Mouse (Mus musculus) kidney, embryonic 15.5 days (tissue): ENCODE data around the gene 4930451I11Rik. TPM values are rescaled to one million over a fixed set of nuclear protein-coding genes. Genes with fewer than 3 reads are reported as not detected.

Source experiments
- ATAC-seq: fragments of 200-750 bp; cut with Nextera tagmentation; replicated peaks from 2 replicates; pipeline ENCODE4 v1.8.0; 2017; ENCODE audit warnings: moderate TSS enrichment; ENCODE audit not compliant: low FRiP score
- H3K27ac ChIP-seq: fragments of 300-500 bp; sonication (generic); 2 replicates; pipeline ENCODE4 v1.5.1; 2015; ENCODE audit warnings: mild to moderate bottlenecking, inconsistent platforms
- H3K27me3 ChIP-seq: fragments of 300-500 bp; sonication (generic); 2 replicates; pipeline ENCODE4 v1.6.1; 2015; ENCODE audit warnings: inconsistent platforms
- H3K36me3 ChIP-seq: fragments of 300-500 bp; sonication (generic); 2 replicates; pipeline ENCODE4 v1.6.1; 2015; ENCODE audit warnings: inconsistent platforms
- H3K4me1 ChIP-seq: fragments of 300-500 bp; sonication (generic); 2 replicates; pipeline ENCODE4 v1.6.1; 2015; ENCODE audit warnings: inconsistent platforms
- H3K4me2 ChIP-seq: fragments of 300-500 bp; sonication (generic); 2 replicates; pipeline ENCODE4 v1.6.1; 2015; ENCODE audit warnings: moderate library complexity, mild to moderate bottlenecking, inconsistent platforms
- H3K4me3 ChIP-seq: fragments of 300-500 bp; sonication (generic); replicated peaks from 2 replicates; pipeline ENCODE4 v1.5.1; 2015; ENCODE audit warnings: mild to moderate bottlenecking, inconsistent platforms
- H3K9ac ChIP-seq: fragments of 300-500 bp; sonication (generic); 2 replicates; pipeline ENCODE4 v1.6.1; 2015; ENCODE audit warnings: mild to moderate bottlenecking, inconsistent platforms
- H3K9me3 ChIP-seq: fragments of 300-500 bp; sonication (generic); replicated peaks from 2 replicates; pipeline ENCODE4 v1.6.1; 2016; ENCODE audit warnings: inconsistent platforms
- WGBS: fragments of 180-500 bp; shearing (Covaris S2); methylation state at CpG from one replicate; pipeline ENCODE4 v1.1.7; 2015; ENCODE audit warnings: mixed read lengths; 5-methylcytosine and 5-hydroxymethylcytosine counted together
- polyA plus RNA-seq: library from polyadenylated mRNA; unstranded; fragments of >200 nt; fragmentation: Nextera tagmentation; extraction: Ambion mirVana; gene quantifications from 2 replicates; pipeline ENCODE4 v1.2.1, GENCODE M21; 2015

4930451I11Rik gene
- polyA plus RNA-seq, 1 experiment from 2014 or later: not detected

- WGBS: 73% methylated on average over 5 of the region's 5 CpGs
- H3K27me3 ChIP-seq: peaks cover 50% of the 10 kb centered on the region
- no peak overlapping the region for H3K9ac ChIP-seq
- no peak overlapping the region for H3K4me3 ChIP-seq
- ATAC-seq: no peak
- H3K9me3 ChIP-seq: no peaks in the 10 kb centered on the region
- no peak overlapping the region for H3K4me2 ChIP-seq
- no peak overlapping the region for H3K27ac ChIP-seq
- peaks cover 16% of the 10 kb centered on the region for H3K4me1 ChIP-seq
- no peaks in the 10 kb centered on the region for H3K36me3 ChIP-seq
Measured at GRCm38 (mm10) chr7:126825952-126826351, 5.5 kb downstream of the 4930451I11Rik start.

- Histone ChIP-seq H3K27ac (no peak overlapping the region), H3K4me3 (no peak overlapping the region), H3K9me3 (no peaks in the 10 kb centered on the region), H3K9ac (no peak overlapping the region), H3K4me2 (no peak overlapping the region), H3K27me3 (peaks cover 45% of the 10 kb centered on the region), H3K4me1 (peaks cover 16% of the 10 kb centered on the region), H3K36me3 (no peaks in the 10 kb centered on the region)
- ATAC-seq: no peak
- 31% methylated on average over 8 of the region's 8 CpGs for WGBS
Measured at GRCm38 (mm10) chr7:126825403-126825802, 6.0 kb downstream of the 4930451I11Rik start.

GRCm38 (mm10) chr7:126823940-126824339, 7.5 kb downstream of the 4930451I11Rik start:
- no peak overlapping the region for H3K4me2 ChIP-seq
- ATAC-seq: no peak
- H3K9me3 ChIP-seq: no peaks in the 10 kb centered on the region
- H3K36me3 ChIP-seq: no peaks in the 10 kb centered on the region
- no peak overlapping the region for H3K27ac ChIP-seq
- H3K4me1 ChIP-seq: peaks cover 16% of the 10 kb centered on the region
- no peak overlapping the region for H3K9ac ChIP-seq
- 18% methylated on average over 10 of the region's 10 CpGs for WGBS
- no peak overlapping the region for H3K4me3 ChIP-seq
- peaks cover 36% of the 10 kb centered on the region for H3K27me3 ChIP-seq

GRCm38 (mm10) chr7:126823202-126823711, 8.2 kb downstream of the 4930451I11Rik start:
- WGBS: 1% methylated on average over 16 of the region's 19 CpGs
- no peak overlapping the region for H3K9ac ChIP-seq
- H3K27ac ChIP-seq: no peak overlapping the region
- H3K36me3 ChIP-seq: no peaks in the 10 kb centered on the region
- no peaks in the 10 kb centered on the region for H3K9me3 ChIP-seq
- H3K4me1 ChIP-seq: peaks cover 16% of the 10 kb centered on the region
- H3K4me3 ChIP-seq: peak overlapping the region; percentile 36
- H3K4me2 ChIP-seq: peak overlapping the region; percentile 61
- no peak; the same call in 1 of the 2 replicates for ATAC-seq
- H3K27me3 ChIP-seq: peaks cover 36% of the 10 kb centered on the region

GRCm38 (mm10) chr7:126822741-126823140, 8.7 kb downstream of the 4930451I11Rik start:
- Histone ChIP-seq H3K4me3 (peak overlapping the region; percentile 36; the same call in 1 of the 2 replicates), H3K27me3 (peaks cover 36% of the 10 kb centered on the region), H3K36me3 (no peaks in the 10 kb centered on the region), H3K27ac (no peak overlapping the region), H3K4me1 (peaks cover 16% of the 10 kb centered on the region), H3K9me3 (no peaks in the 10 kb centered on the region), H3K9ac (no peak overlapping the region), H3K4me2 (peak overlapping the region; percentile 61)
- no peak for ATAC-seq
- 15% methylated on average over 9 of the region's 9 CpGs for WGBS

GRCm38 (mm10) chr7:126821835-126822511, 9.5 kb downstream of the 4930451I11Rik start:
- no peaks in the 10 kb centered on the region for H3K36me3 ChIP-seq
- no peak overlapping the region for H3K27ac ChIP-seq
- H3K9ac ChIP-seq: no peak overlapping the region
- peaks cover 16% of the 10 kb centered on the region for H3K4me1 ChIP-seq
- no peak overlapping the region for H3K4me3 ChIP-seq
- H3K9me3 ChIP-seq: no peaks in the 10 kb centered on the region
- 0 out of 2 replicates have a peak, but pooled peaks have one; percentile 17 for ATAC-seq
- H3K4me2 ChIP-seq: no peak overlapping the region
- H3K27me3 ChIP-seq: peaks cover 36% of the 10 kb centered on the region
- 22% methylated on average over 7 of the region's 7 CpGs for WGBS

GRCm38 (mm10) chr7:126818818-126819217, 12.6 kb downstream of the 4930451I11Rik start:
- ATAC-seq: no peak
- peaks cover 16% of the 10 kb centered on the region for H3K4me1 ChIP-seq
- H3K27ac ChIP-seq: no peak overlapping the region
- 39% methylated on average over 1 of the region's 1 CpGs for WGBS
- peaks cover 18% of the 10 kb centered on the region for H3K27me3 ChIP-seq
- H3K36me3 ChIP-seq: no peaks in the 10 kb centered on the region
- no peak overlapping the region for H3K9ac ChIP-seq
- no peak overlapping the region for H3K4me2 ChIP-seq
- H3K4me3 ChIP-seq: no peak overlapping the region
- H3K9me3 ChIP-seq: no peaks in the 10 kb centered on the region

GRCm38 (mm10) chr7:126817595-126817994, 13.8 kb downstream of the 4930451I11Rik start:
- Histone ChIP-seq H3K4me3 (no peak overlapping the region), H3K36me3 (no peaks in the 10 kb centered on the region), H3K27ac (no peak overlapping the region), H3K9me3 (no peaks in the 10 kb centered on the region), H3K4me2 (no peak overlapping the region), H3K9ac (no peak overlapping the region), H3K27me3 (peaks cover 8% of the 10 kb centered on the region), H3K4me1 (peaks cover 7% of the 10 kb centered on the region)
- ATAC-seq: no peak
- WGBS: 89% methylated on average over 7 of the region's 7 CpGs

- Histone ChIP-seq H3K4me3 (no peak overlapping the region), H3K9ac (no peak overlapping the region), H3K4me1 (no peaks in the 10 kb centered on the region), H3K27me3 (0 out of 2 replicates have a peak, but pooled peaks cover 2% of the 10 kb centered on the region), H3K27ac (no peak overlapping the region), H3K9me3 (no peaks in the 10 kb centered on the region), H3K36me3 (no peaks in the 10 kb centered on the region), H3K4me2 (no peak overlapping the region)
- ATAC-seq: no peak
- 85% methylated on average over 8 of the region's 8 CpGs for WGBS
Measured at GRCm38 (mm10) chr7:126816494-126816893, 14.9 kb downstream of the 4930451I11Rik start.

GRCm38 (mm10) chr7:126815726-126816222, 15.7 kb downstream of the 4930451I11Rik start:
- no peak overlapping the region for H3K4me3 ChIP-seq
- H3K9me3 ChIP-seq: no peaks in the 10 kb centered on the region
- H3K27ac ChIP-seq: no peak overlapping the region
- H3K9ac ChIP-seq: no peak overlapping the region
- no peak for ATAC-seq
- H3K36me3 ChIP-seq: no peaks in the 10 kb centered on the region
- 58% methylated on average over 8 of the region's 8 CpGs for WGBS
- no peak overlapping the region for H3K4me2 ChIP-seq
- no peaks in the 10 kb centered on the region for H3K4me1 ChIP-seq
- no peaks in the 10 kb centered on the region for H3K27me3 ChIP-seq

GRCm38 (mm10) chr7:126809723-126810369, 21.6 kb downstream of the 4930451I11Rik start:
- peak overlapping the region; percentile 84 for H3K9ac ChIP-seq
- 53% methylated on average over 5 of the region's 5 CpGs for WGBS
- H3K4me2 ChIP-seq: peak overlapping the region; percentile 89
- H3K4me1 ChIP-seq: peaks cover 30% of the 10 kb centered on the region
- H3K27me3 ChIP-seq: no peaks in the 10 kb centered on the region
- ATAC-seq: no peak
- H3K36me3 ChIP-seq: peaks cover 13% of the 10 kb centered on the region
- H3K9me3 ChIP-seq: no peaks in the 10 kb centered on the region
- peak overlapping the region; percentile 79 for H3K27ac ChIP-seq
- peak overlapping the region; percentile 75; the same call in 1 of the 2 replicates for H3K4me3 ChIP-seq
